Mouse (Mus musculus) G1E (cell line): ENCODE measurements around the gene Gm20425.

Source experiments
- CTCF ChIP-seq: IDR thresholded peaks from 2 replicates; pipeline ENCODE4 v1.5.1; 2012; ENCODE audit warnings: low read depth, low read length, inconsistent platforms, mixed read lengths
- GATA1 ChIP-seq: IDR thresholded peaks from 2 replicates; pipeline ENCODE4 v1.6.1; 2012; ENCODE audit warnings: borderline replicate concordance, low read length, inconsistent platforms, mixed read lengths
- GATA2 ChIP-seq: IDR thresholded peaks from 2 replicates; pipeline ENCODE4 v1.6.1; 2012; ENCODE audit warnings: low read depth, low read length, inconsistent platforms, borderline replicate concordance
- POLR2AphosphoS5 ChIP-seq: IDR thresholded peaks from 2 replicates; pipeline ENCODE4 v1.6.1; 2012; ENCODE audit warnings: low read depth, low read length, inconsistent platforms; ENCODE audit not compliant: insufficient replicate concordance
- TAL1 ChIP-seq: conservative IDR thresholded peaks from 2 replicates; pipeline ENCODE4 v1.6.1; 2012; ENCODE audit warnings: low read depth, low read length, inconsistent platforms, mixed read lengths

DNA sequence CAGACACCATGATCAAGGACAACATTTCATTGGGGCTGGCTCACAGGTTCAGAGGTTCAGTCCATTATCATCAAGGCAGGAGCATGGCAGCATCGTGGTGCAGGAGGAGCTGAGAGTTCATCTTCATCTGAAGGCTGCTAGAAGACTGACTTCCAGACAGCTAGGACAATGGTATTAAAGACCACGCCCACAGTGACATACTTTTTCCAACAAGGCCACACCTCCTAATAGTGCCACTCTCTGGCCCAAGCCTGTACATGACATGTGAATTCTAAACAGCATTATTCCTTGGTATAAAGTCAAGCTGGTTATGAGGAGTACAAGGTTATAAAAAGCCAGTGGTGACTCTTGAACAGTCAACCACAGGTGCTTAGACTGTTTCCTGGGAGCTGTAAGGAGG is 75.5 kb downstream of the Gm20425 start:
- no peak for TF ChIP-seq CTCF
- no peak for TF ChIP-seq TAL1
- no peak for TF ChIP-seq GATA1
- no peak for TF ChIP-seq POLR2AphosphoS5
- TF ChIP-seq GATA2 = no peak
